Mouse (Mus musculus) ES-E14 (cell line): ENCODE measurements at regions not wholly inside any gene's neighbourhood (a gene's known extent, or its start where the extent isn't known, plus 50 kb on each side); places are given as distances from the start of the nearest gene placed in this dataset.

Experiments used
- CHD2 ChIP-seq: IDR thresholded peaks from 2 replicates; pipeline ENCODE4 v1.6.1; 2014; ENCODE audit warnings: mild to moderate bottlenecking, low read depth, low read length, inconsistent platforms
- HCFC1 ChIP-seq: IDR thresholded peaks from 2 replicates; pipeline ENCODE4 v1.6.1; 2012; ENCODE audit warnings: low read length, inconsistent platforms, borderline replicate concordance; ENCODE audit not compliant: insufficient read depth
- MAFK ChIP-seq: IDR thresholded peaks from 2 replicates; pipeline ENCODE4 v1.6.1; 2014; ENCODE audit warnings: mild to moderate bottlenecking, low read depth, low read length, inconsistent platforms; ENCODE audit not compliant: insufficient read depth
- ZC3H11A ChIP-seq: IDR thresholded peaks from 2 replicates; pipeline ENCODE4 v1.6.1; 2012; ENCODE audit warnings: low read depth, mild to moderate bottlenecking, inconsistent platforms, low read length, borderline replicate concordance
- ZNF384 ChIP-seq: IDR thresholded peaks from 2 replicates; pipeline ENCODE4 v1.6.1; 2012; ENCODE audit warnings: low read depth, low read length, inconsistent platforms

DNA sequence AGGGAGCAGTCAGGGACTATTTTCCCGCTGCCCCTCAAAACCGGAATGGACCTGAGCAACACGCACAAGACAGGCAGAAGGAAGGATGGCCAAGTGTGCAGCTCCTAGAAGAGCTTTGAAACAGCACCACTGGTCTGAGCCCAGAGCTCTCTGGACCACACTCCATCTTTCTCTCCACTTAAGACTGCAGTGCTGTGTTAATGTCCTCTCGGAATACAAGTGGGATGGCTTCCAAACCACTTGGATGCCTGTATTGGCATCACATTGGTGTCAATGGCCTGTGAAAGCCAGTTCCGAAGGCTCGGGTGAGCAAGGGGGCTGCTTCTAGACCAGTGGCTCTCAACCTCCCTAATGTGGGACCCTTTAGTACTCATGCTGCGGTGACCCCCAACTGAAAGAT, 77.4 kb upstream of the Ccn6 start:
- no peak for TF ChIP-seq MAFK
- TF ChIP-seq CHD2, result no peak
- TF ChIP-seq ZNF384, result no peak
- no peak for TF ChIP-seq ZC3H11A
- TF ChIP-seq HCFC1, result no peak
